Mouse (Mus musculus) mouse embryonic stem cell (cell line): ENCODE results near the gene Fbln2.

Experiments
- in situ Hi-C, 2 experiments: fragments of 300-500 bp; cut with MboI; formaldehyde crosslinking; loops; 1 replicate in 1 of 2; 3 replicates in 1 of 2; pipeline ENCODE4 v1.14.3; 2019 to 2020; ENCODE audit warnings: low sequenced_read_pairs in 2 of 2, low pct_unique_long_range_greater_than_20kb in 1 of 2, mixed read lengths in 1 of 2; ENCODE audit not compliant: unreplicated experiment in 1 of 2

Gene Fbln2

DNA sequence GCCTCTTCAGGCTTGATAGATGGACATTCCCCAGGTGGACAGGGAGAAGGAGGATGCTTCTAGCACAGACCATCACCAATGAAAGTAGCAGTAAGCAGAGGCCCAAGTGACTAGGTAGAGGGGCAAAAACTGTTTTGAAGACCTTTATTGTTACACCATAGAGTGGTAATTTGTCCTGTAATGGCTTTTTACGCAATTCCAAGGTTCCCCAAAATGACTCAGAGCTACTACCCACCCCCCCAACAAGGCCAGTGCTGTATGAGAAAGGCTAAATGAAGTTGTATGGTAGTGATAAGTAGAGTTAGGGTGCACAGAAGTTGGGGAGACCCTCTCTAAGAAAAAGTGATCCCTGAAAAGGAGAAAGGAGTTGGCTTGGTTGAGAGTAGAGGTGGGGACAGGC is 35.1 kb downstream of the Fbln2 start:
- in situ Hi-C loops: loop anchor here in 1 of 2 experiments (10.0 kb wide), 1 partner anchor 73 kb away; no protein-coding TSS in a partner anchor

DNA sequence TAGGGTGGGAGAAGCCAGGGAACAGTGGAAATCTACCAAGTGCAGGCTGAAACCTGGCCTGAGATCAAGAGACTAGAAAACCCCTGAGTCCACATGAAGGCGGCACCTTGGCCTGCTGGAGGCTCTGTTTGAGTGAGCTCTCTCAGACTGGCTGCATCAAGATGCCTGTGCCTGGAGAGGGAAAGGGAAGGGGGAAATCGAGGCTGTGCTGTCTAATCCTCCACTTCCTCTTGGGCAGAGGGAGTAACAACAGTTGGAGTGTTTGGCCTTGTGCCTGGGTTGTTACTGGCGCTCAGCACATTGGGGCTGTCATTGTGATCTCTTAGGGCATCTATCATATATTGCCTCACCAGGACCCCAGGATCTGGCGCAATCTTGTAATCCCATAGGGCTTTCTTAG is 36.4 kb downstream of the Fbln2 start:
- in situ Hi-C loops: loop anchor here in 1 of 2 experiments (10.0 kb wide), 1 partner anchor 74 kb away; no protein-coding TSS in a partner anchor

DNA sequence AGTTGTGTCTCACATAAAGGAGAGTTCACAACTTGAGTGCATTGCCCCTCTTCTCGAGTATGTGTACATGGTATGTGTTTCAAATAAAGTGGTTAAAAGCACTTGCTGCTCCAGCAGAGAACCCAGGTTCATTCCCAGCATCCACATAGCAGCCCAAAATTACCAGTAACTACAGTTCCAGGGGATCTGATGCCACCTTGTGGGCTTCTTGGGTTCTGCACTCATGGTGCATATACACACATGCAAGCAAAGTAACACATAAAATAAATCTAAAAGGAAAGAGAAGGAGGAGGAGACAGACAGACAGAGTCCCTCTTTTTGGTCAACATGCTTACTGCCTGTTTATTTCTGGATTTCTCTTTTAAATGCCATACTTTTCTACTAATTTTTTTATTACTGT is 37.5 kb downstream of the Fbln2 start:
- in situ Hi-C loops: loop anchor here in 1 of 2 experiments (10.0 kb wide), 1 partner anchor 75 kb away; no protein-coding TSS in a partner anchor

GRCm38 (mm10) chr6:91259440-91260120 is 47.3 kb downstream of the Fbln2 start:
- in situ Hi-C loops: no loop called here

- in situ Hi-C loops: no loop called here
These were observed 48.2 kb downstream of the Fbln2 start for GRCm38 (mm10) chr6:91260347-91260986.

- in situ Hi-C loops: no loop called here
These were observed 48.7 kb downstream of the Fbln2 start for GRCm38 (mm10) chr6:91260987-91261367.

DNA sequence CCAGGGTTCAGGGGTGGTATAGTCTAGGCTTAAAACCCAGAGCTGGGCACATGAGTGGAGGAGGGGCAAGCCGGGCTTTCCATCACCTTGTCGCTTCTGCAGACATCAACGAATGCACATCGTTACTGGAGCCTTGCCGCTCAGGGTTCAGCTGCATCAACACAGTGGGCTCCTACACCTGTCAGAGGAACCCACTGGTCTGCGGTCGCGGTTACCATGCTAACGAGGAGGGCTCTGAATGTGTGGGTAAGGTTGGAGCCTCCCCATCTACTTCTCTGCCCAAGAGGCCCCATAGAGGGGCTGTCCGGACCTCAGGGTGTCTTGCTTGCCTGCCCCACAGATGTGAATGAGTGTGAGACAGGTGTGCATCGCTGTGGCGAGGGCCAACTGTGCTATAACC is 53.4 kb downstream of the Fbln2 start:
- in situ Hi-C loops: no loop called here

DNA sequence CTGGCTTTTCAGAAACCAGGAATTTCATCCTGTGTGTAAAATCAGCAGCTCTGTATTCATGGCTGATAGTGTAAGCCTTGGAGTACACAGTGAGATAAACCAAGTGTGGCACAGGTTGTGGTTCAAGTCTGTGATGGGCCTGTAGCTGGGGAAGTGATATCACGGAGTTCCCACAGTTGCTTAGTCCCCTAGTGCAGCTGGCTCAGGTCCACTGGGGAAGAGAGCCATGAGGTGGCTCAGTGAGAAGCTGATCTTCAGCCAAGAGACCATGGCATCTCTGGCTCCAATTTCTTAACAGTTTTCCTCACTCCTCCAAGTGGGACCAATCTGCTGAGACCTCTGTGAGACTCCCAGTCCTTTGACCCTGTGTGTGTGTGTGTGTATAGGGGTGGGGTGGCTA is 54.4 kb downstream of the Fbln2 start:
- in situ Hi-C loops: no loop called here

DNA sequence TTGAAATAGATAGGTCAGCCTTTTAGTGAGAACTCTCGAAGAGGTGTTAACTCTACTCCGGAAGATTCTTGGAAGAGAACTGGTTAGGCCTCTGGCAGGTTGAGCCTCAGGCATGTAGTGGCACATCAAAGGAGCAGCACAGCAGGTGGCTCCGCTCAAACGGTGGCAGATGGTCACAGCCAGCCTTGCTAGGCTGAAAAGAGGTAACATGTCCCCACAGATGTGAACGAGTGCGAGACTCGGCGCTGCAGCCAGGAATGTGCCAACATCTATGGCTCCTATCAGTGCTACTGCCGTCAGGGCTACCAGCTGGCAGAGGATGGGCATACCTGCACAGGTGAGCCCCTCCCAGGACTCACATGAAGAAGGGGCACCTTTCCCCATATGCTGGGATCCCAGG is 56.1 kb downstream of the Fbln2 start:
- in situ Hi-C loops: no loop called here

GRCm38 (mm10) chr6:91277549-91277948 is 65.3 kb downstream of the Fbln2 start:
- in situ Hi-C loops: loop anchor here in 1 of 2 experiments (5.0 kb wide), 1 partner anchor 110 kb away; no protein-coding TSS in a partner anchor

GRCm38 (mm10) chr6:91278302-91278701 is 66.0 kb downstream of the Fbln2 start:
- in situ Hi-C loops: loop anchor here in 1 of 2 experiments (5.0 kb wide), 1 partner anchor 111 kb away; no protein-coding TSS in a partner anchor

DNA sequence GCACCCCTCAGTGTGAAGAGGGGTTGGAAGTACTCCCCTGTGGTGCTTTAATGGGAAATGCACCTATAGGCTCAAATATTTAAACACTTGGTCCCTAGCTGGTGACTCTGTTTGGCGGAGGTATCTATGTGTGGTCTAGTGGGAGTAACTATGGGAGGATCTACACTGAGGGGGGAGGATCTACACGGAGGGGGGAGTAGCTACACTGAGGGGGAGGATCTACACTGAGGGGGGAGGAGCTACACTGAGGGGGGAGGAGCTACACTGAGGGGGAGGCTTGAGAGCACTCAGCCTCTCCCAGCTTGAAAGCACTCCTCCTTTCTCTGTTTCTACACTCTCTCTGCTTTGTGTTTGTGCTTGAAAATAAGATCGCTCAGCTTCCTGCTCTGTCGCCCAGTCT is 67.2 kb downstream of the Fbln2 start:
- in situ Hi-C loops: loop anchor here in 1 of 2 experiments (5.0 kb wide), 1 partner anchor 112 kb away; no protein-coding TSS in a partner anchor

DNA sequence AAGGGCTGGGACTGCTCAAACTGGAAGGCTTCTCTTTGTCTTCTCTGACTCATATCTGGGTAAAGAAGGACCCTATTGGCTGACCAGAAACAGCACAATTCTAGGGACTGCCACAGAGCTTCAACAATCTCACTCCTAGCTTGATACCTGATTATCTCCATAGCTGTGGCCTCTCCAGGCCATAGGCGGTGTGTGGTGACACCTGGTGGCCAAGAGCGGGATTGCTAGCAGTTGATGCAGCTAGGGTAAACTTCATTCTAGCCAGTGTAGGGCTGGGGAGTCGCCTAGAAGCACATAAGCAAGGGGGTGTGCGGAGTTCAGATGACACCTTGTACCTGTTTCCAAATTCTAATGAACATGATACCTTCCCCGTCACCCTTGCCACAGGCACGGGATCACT is 69.0 kb downstream of the Fbln2 start:
- in situ Hi-C loops: loop anchor here in 1 of 2 experiments (5.0 kb wide), 1 partner anchor 126 kb away; no protein-coding TSS in a partner anchor

DNA sequence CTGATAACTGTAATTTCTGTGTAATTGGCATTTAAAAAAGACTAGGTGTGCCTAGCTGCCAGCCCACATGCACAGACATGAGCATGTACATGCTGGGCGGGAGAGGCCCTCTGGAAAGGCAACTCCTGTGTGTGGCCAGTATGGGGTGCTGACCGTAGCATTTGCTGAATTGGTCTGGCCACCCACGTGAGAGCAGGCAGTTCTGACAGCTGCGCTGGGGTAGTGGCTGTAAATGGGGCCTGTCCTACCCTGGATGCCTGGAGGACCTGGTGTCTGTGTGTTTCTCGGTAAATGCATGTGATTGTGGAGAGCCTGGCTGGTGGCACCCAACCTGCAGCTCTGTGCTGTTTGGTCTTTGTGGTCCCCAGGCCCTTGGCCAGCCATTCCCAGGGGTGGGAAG is 69.5 kb downstream of the Fbln2 start:
- in situ Hi-C loops: loop anchor here in 1 of 2 experiments (5.0 kb wide), 1 partner anchor 126 kb away; no protein-coding TSS in a partner anchor

- in situ Hi-C loops: loop anchor here in 1 of 2 experiments (5.0 kb wide), 1 partner anchor 124 kb away; no protein-coding TSS in a partner anchor
These were observed 70.8 kb downstream of the Fbln2 start for GRCm38 (mm10) chr6:91283031-91283430.

GRCm38 (mm10) chr6:91284521-91285449 is 72.5 kb downstream of the Fbln2 start:
- in situ Hi-C loops: loop anchor here (5.0 kb wide), 2 partner anchors 123 to 128 kb away; partner anchors contain the start of gene Wnt7a (in 1 of the 2)

GRCm38 (mm10) chr6:91285450-91285790 is 73.2 kb downstream of the Fbln2 start:
- in situ Hi-C loops: loop anchor here in 1 of 2 experiments (5.0 kb wide), 1 partner anchor 127 kb away; the partner anchor contains the start of gene Wnt7a

DNA sequence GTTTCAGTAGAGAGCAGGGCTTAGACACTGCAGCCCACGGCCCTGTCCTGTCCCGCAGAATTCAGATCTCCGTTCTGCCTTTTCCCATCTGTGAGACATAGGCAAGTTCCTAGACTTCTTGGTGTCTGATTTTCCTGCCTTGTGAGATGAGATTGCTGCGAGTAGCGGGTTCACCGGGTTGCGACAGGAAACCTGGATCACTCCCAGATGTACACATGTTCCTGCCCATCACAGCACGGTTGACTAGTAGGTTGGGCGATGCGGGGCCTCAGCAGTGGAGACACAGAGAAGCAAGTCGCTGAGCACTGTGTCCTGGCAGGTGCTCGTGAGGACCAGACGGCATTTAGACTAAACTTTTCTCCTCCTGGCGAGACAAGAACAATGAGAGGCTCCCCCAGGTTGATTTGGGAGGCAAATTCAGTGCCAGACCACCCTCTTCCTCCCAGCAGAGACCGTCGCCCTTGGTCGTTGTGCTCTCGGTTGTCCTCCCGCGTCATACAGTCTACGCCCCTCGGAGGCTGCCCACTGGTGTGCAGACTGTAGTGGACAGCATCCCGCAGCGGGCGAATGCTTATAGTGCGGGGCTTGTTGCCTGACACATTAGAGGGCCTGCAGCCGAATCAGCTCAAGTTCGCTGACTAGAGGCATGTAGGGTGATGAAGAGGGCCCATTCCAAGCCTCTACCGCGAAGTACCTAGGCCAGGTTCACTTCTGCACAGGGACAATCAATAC is 73.7 kb downstream of the Fbln2 start:
- in situ Hi-C loops: loop anchor here in 1 of 2 experiments (5.0 kb wide), 1 partner anchor 126 kb away; the partner anchor contains the start of gene Wnt7a
